Mouse (Mus musculus) left cerebral cortex, adult 2 months (tissue): ENCODE measurements around the gene St6galnac3. TPM values are rescaled to one million over a fixed set of nuclear protein-coding genes. Genes with fewer than 3 reads are reported as not detected.

ENCODE experiments used
- DNase-seq, 2 experiments: peaks; one replicate each; pipeline ENCODE4 v3.0.0; 2021 to 2022; ENCODE audit warnings: low spot score in 2 of 2, mixed read lengths in 1 of 2; ENCODE audit errors: extremely low spot score in 1 of 2
- H3K27ac ChIP-seq: fragments of 200-600 bp; 2 replicates; pipeline ENCODE4 v1.8.1; 2022
- H3K4me3 ChIP-seq: fragments of 200-600 bp; 2 replicates; pipeline ENCODE4 v1.8.1; 2022
- CTCF ChIP-seq: fragments of 200-600 bp; IDR thresholded peaks from 2 replicates; pipeline ENCODE4 v1.8.1; 2022; ENCODE audit warnings: antibody characterized with exemption, mild to moderate bottlenecking, moderate library complexity
- intact Hi-C: fragments of 180-260 bp; cut with DNase I; formaldehyde crosslinking; loops from one replicate; pipeline ENCODE4 v1.15.1; 2025
- total RNA-seq, 2 experiments: library from RNA; stranded (reverse); gene quantifications; 2 replicates each; pipeline ENCODE4 v1.2.3; 2021

The St6galnac3 gene
- total RNA-seq, 2 experiments from 2014 or later, result 17.1 to 18.8 TPM

DNA sequence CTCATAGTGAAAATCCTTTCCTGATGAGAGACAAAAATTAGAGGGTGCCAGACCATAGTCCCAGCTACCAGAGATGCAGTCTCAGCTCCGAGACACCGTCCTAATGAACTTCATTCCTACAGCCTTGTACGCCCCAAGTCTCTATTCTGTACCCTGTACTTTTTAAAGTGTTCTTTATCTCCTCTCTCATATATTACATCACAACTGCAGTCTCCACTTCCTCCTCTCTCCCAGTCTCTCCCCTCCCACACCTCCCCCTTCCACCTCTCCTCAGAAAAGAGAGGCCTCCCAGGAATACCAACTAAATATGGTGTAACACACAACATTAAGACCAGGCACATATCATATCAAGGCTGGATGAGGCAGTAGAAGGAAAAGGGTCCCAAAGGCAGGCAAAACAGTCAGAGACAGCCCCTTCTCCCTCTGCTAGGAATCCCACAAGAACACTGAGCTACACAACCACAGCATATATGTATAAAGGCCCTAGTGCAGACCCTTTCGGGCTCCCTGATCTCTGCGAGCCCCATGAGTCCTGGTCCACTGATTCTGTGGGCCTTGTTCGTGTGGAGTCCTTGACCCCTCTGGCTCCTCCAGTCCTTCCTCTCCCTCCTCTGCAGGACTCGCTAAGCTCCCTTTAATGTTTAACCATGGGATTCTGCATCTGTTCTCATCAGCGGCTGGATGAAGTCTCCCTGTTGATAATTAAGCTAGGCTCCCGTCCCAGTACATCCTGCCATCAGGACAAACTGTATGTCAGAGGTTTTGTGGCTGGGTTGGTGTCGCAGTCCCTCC lies 502.2 kb downstream of the St6galnac3 start:
- TF ChIP-seq CTCF, result no peak
- Histone ChIP-seq H3K4me3 (no peak overlapping the region), H3K27ac (no peak overlapping the region)
- DNase-seq, result no peak
- intact Hi-C loops, result no loop called here

- no peak for TF ChIP-seq CTCF
- no peak overlapping the region for H3K27ac ChIP-seq
- intact Hi-C loops, result no loop called here
- no peak for DNase-seq
- no peak overlapping the region for H3K4me3 ChIP-seq
These were observed 505.6 kb downstream of the St6galnac3 start for GRCm38 (mm10) chr3:153219391-153219790.

DNA sequence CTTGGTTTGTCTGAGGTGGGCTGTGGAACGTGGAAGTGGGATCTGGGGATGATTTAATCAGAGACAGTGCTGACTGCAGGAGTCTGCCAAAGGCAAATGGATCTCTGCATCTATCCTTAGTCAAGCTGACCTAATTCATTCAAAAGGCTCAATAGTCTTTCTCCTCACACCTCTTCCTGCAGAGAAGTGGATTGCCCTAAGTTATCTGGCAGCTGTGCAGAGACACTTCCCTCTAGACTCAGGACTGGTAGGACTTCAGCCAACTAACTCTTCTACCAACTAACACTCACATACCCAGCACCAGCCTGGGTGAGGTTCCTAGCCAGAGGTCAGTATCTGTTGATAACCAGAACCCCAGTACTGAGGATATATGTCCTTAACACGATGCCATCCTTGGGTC lies 516.8 kb downstream of the St6galnac3 start:
- no peak overlapping the region for H3K27ac ChIP-seq
- no peak overlapping the region for H3K4me3 ChIP-seq
- DNase-seq, result no peak
- no peak for TF ChIP-seq CTCF
- intact Hi-C loops, result no loop called here

DNA sequence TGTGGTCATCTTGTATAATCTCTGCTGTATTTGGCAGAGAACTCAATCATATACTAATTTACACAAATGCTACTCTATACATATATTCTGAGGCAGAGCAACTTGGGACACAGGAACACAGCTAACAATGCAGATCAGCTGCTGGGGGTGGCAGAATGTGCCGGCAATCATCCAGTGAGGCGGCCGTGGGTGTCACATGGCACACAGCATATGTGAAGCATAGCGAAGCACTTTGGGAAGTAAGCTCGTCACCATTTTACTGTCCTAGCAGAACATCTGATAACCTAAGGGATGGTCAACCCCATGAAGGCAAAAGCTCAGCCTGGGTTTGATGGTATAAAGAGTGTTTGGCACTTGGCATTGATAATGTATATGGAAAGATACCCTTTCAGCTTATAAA lies 520.9 kb downstream of the St6galnac3 start:
- intact Hi-C loops, result loop anchor here (5.0 kb wide), 1 partner anchor 33 kb away; no protein-coding TSS in a partner anchor
- peak in 1 of 2 experiments; percentile 24 for DNase-seq

GRCm38 (mm10) chr3:153201835-153202234 lies 523.1 kb downstream of the St6galnac3 start:
- DNase-seq, result peak in 1 of 2 experiments; percentile 20
- TF ChIP-seq CTCF, result no peak
- Histone ChIP-seq H3K4me3 (no peak overlapping the region), H3K27ac (no peak overlapping the region)
- intact Hi-C loops, result loop anchor here (5.0 kb wide), 1 partner anchor 35 kb away; no protein-coding TSS in a partner anchor

More for the DNA sequence above, 520.9 kb downstream of the St6galnac3 start:
- H3K4me3 ChIP-seq, result no peak overlapping the region
- H3K27ac ChIP-seq, result no peak overlapping the region
- TF ChIP-seq CTCF, result no peak

DNA sequence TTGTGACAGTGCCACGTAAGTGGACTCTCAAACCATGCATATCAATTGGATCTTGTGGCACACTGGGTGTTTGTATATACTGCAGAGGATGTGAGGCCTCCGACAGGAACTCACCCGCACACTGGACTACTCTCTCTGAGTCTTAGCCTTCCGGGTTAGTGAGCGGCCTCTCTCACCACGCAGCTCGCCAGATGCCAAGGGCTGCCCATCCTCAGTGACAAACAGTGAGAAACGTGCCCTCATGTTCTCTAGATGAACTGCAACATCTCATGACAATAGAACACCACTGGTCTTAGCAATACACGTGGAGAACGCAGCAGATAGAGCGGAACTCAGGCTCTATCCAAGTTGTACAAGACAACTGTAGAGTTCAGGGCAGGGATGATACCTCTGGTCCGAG lies 524.2 kb downstream of the St6galnac3 start:
- no peak overlapping the region for H3K4me3 ChIP-seq
- H3K27ac ChIP-seq, result no peak overlapping the region
- intact Hi-C loops, result loop anchor here (5.0 kb wide), 1 partner anchor 36 kb away; no protein-coding TSS in a partner anchor
- no peak for TF ChIP-seq CTCF
- no peak for DNase-seq

DNA sequence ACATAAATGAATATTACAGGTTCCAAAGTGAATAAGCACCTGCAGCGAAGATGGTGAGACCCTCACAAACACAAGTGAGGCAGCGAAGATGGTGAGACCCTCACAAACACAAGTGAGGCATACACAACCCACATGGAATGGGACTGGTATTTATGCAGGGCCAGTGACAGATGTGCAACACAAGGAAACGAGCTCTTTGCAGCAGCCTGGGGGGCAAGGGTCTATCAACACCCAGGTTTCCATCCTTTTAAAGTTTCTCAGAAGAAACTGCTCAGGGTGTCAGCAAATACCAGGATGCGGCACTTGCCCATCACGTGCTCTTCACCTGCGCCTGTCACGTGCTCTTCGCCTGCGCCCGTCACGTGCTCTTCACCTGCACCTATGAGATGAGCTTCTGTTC lies 524.9 kb downstream of the St6galnac3 start:
- intact Hi-C loops, result loop anchor here (5.0 kb wide), 1 partner anchor 37 kb away; no protein-coding TSS in a partner anchor
- no peak overlapping the region for H3K27ac ChIP-seq
- H3K4me3 ChIP-seq, result no peak overlapping the region
- no peak for TF ChIP-seq CTCF
- DNase-seq, result no peak

GRCm38 (mm10) chr3:153199251-153199650 lies 525.7 kb downstream of the St6galnac3 start:
- Histone ChIP-seq H3K27ac (no peak overlapping the region), H3K4me3 (no peak overlapping the region)
- DNase-seq, result no peak
- TF ChIP-seq CTCF, result no peak
- intact Hi-C loops, result no loop called here

DNA sequence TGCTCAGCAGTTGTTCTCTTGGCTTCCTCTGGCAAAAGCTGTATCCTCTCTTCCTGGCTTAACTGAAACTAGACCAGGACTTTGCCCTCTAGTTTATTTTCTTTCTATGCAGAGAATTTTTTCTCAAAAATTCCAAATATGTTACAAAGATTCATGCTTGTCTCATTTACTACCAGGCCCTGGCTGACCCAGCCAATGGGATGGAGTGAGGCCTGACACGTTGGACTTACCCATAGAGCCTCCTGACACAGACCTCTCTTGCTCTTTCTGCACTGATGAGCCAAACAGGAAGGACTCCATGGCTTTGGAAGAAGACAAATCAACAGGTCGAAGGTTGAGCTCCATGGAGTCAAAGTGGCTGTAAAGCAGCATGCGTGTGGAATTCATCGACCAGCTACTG lies 526.5 kb downstream of the St6galnac3 start:
- no peak for DNase-seq
- H3K27ac ChIP-seq, result no peak overlapping the region
- intact Hi-C loops, result no loop called here
- no peak overlapping the region for H3K4me3 ChIP-seq
- no peak for TF ChIP-seq CTCF

GRCm38 (mm10) chr3:153193025-153193424 lies 531.9 kb downstream of the St6galnac3 start:
- intact Hi-C loops, result no loop called here
- no peak for DNase-seq
- Histone ChIP-seq H3K4me3 (no peak overlapping the region), H3K27ac (no peak overlapping the region)
- no peak for TF ChIP-seq CTCF

GRCm38 (mm10) chr3:153190742-153191141 lies 534.2 kb downstream of the St6galnac3 start:
- no peak for DNase-seq
- no peak overlapping the region for H3K4me3 ChIP-seq
- no peak for TF ChIP-seq CTCF
- intact Hi-C loops, result no loop called here
- no peak overlapping the region for H3K27ac ChIP-seq

DNA sequence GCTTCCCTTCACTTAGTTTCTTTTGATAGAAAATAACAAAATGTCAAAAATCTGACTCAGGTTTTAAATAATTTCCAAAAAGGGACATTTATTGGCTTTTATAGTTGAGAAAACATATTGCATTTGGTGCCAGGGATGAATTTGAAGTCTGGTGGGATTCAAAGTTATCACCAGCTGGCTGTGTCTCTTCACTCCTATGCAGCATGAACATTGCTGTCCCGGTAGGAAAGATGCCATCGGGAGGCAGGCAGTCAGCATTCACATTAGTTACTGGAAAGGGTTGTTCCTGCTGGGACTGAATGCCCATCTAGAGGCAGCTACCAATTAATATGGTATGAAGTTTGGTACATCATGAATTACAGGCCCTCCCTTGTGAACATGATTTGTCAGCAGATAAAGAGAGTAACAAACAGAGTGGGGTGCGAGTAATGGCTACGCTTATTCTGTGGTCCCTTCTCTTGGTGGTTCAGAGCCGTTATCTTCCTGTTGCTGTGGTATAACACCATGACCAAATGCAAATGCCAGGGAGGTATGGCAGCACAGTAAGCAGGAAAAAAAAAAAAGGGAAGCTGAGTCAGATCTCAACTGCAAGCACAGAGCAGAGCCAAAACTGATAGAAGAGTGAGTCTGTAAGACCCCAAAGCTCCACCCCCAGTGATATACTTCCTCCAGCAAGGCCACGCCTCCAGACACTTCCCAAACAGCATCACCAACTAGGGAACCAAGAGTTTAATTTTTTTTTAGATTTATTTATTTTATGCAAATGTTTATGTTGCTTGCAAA lies 535.1 kb downstream of the St6galnac3 start:
- no peak for DNase-seq

More for the DNA sequence above, 535.1 kb downstream of the St6galnac3 start:
- no peak for TF ChIP-seq CTCF
- Histone ChIP-seq H3K4me3 (no peak overlapping the region), H3K27ac (no peak overlapping the region)
- intact Hi-C loops, result no loop called here
